Mouse (Mus musculus): Measurements from ENCODE around the gene Cryge. TPM values are rescaled to one million over a fixed set of nuclear protein-coding genes. Genes with fewer than 3 reads are reported as not detected.

Gene Cryge
- polyA plus RNA-seq, 1 experiment from 2014 or later = not detected

- Histone ChIP-seq H3K27me3 (no peaks in the 10 kb centered on the region), H3K36me3 (no peaks in the 10 kb centered on the region), H3K4me2 (no peak overlapping the region), H3K4me1 (replicated peaks) (no peaks in the 10 kb centered on the region), H3K4me3 (no peak overlapping the region), H3K9ac (no peak overlapping the region), H3K27ac (replicated peaks) (no peak overlapping the region), H3K9me3 (peaks cover 5% of the 10 kb centered on the region; the same call in 1 of the 2 replicates)
- ATAC-seq (ENCODE audit: low read depth) = no peak
- 64% methylated on average over 12 of the region's 12 CpGs for WGBS
These were observed 2.2 kb downstream of the Cryge start for GRCm38 (mm10) chr1:65048781-65049180.

GRCm38 (mm10) chr1:65046401-65047109 is 4.4 kb downstream of the Cryge start:
- ATAC-seq (ENCODE audit: low read depth) = no peak
- no peaks in the 10 kb centered on the region for H3K36me3 ChIP-seq
- peak overlapping the region; percentile 35 for H3K4me2 ChIP-seq
- H3K9ac ChIP-seq = no peak overlapping the region
- no peaks in the 10 kb centered on the region for H3K4me1 ChIP-seq (replicated peaks)
- H3K9me3 ChIP-seq = no peaks in the 10 kb centered on the region
- 37% methylated on average over 8 of the region's 8 CpGs for WGBS
- H3K27ac ChIP-seq (replicated peaks) = no peak overlapping the region
- H3K27me3 ChIP-seq = no peaks in the 10 kb centered on the region
- H3K4me3 ChIP-seq = no peak overlapping the region

GRCm38 (mm10) chr1:65043433-65043832 is 7.5 kb downstream of the Cryge start:
- Histone ChIP-seq H3K9me3 (no peaks in the 10 kb centered on the region), H3K27ac (replicated peaks) (no peak overlapping the region), H3K9ac (no peak overlapping the region), H3K4me2 (no peak overlapping the region), H3K36me3 (no peaks in the 10 kb centered on the region), H3K4me3 (no peak overlapping the region), H3K4me1 (replicated peaks) (no peaks in the 10 kb centered on the region), H3K27me3 (no peaks in the 10 kb centered on the region)
- whole genome bisulfite sequencing = 91% methylated on average over 2 of the region's 2 CpGs
- ATAC-seq (ENCODE audit: low read depth) = no peak

GRCm38 (mm10) chr1:65041837-65042236 is 9.1 kb downstream of the Cryge start:
- Histone ChIP-seq H3K9ac (no peak overlapping the region), H3K27ac (replicated peaks) (no peak overlapping the region), H3K4me3 (no peak overlapping the region), H3K27me3 (no peaks in the 10 kb centered on the region), H3K4me2 (no peak overlapping the region), H3K36me3 (no peaks in the 10 kb centered on the region), H3K4me1 (replicated peaks) (no peaks in the 10 kb centered on the region), H3K9me3 (no peaks in the 10 kb centered on the region)
- 95% methylated on average over 3 of the region's 3 CpGs for WGBS
- ATAC-seq (ENCODE audit: low read depth) = no peak

- 75% methylated on average over 6 of the region's 6 CpGs for WGBS
- Histone ChIP-seq H3K27me3 (no peaks in the 10 kb centered on the region), H3K9me3 (no peaks in the 10 kb centered on the region), H3K27ac (replicated peaks) (no peak overlapping the region), H3K9ac (no peak overlapping the region), H3K4me1 (replicated peaks) (no peaks in the 10 kb centered on the region), H3K4me2 (no peak overlapping the region), H3K36me3 (no peaks in the 10 kb centered on the region), H3K4me3 (no peak overlapping the region)
- no peak for ATAC-seq (ENCODE audit: low read depth)
These were observed 10.1 kb downstream of the Cryge start for GRCm38 (mm10) chr1:65040806-65041205.

- H3K4me1 ChIP-seq (replicated peaks) = no peaks in the 10 kb centered on the region
- ATAC-seq (ENCODE audit: low read depth) = no peak
These were observed 11.3 kb downstream of the Cryge start for GRCm38 (mm10) chr1:65039679-65040078.

GRCm38 (mm10) chr1:65037542-65037941 is 13.4 kb downstream of the Cryge start:
- H3K27me3 ChIP-seq = no peaks in the 10 kb centered on the region
- no peak for ATAC-seq (ENCODE audit: low read depth)
- H3K36me3 ChIP-seq = no peaks in the 10 kb centered on the region
- no peaks in the 10 kb centered on the region for H3K9me3 ChIP-seq
- no peaks in the 10 kb centered on the region for H3K4me1 ChIP-seq (replicated peaks)
- H3K4me2 ChIP-seq = no peak overlapping the region
- no peak overlapping the region for H3K9ac ChIP-seq
- H3K27ac ChIP-seq (replicated peaks) = no peak overlapping the region
- 80% methylated on average over 2 of the region's 2 CpGs for WGBS
- no peak overlapping the region for H3K4me3 ChIP-seq

More at GRCm38 (mm10) chr1:65039679-65040078, 11.3 kb downstream of the Cryge start:
- Histone ChIP-seq H3K27ac (replicated peaks) (no peak overlapping the region), H3K9me3 (no peaks in the 10 kb centered on the region), H3K36me3 (no peaks in the 10 kb centered on the region), H3K27me3 (no peaks in the 10 kb centered on the region), H3K4me2 (no peak overlapping the region), H3K9ac (no peak overlapping the region), H3K4me3 (no peak overlapping the region)
- WGBS = 82% methylated on average over 3 of the region's 3 CpGs

- Histone ChIP-seq H3K4me2 (no peak overlapping the region), H3K4me3 (no peak overlapping the region), H3K4me1 (replicated peaks) (no peaks in the 10 kb centered on the region), H3K36me3 (no peaks in the 10 kb centered on the region), H3K27me3 (no peaks in the 10 kb centered on the region), H3K27ac (replicated peaks) (no peak overlapping the region), H3K9me3 (no peaks in the 10 kb centered on the region), H3K9ac (no peak overlapping the region)
- ATAC-seq (ENCODE audit: low read depth) = no peak
- 42% methylated on average over 3 of the region's 3 CpGs for WGBS
These were observed 15.4 kb downstream of the Cryge start for GRCm38 (mm10) chr1:65035513-65035912.

GRCm38 (mm10) chr1:65032641-65033040 is 18.3 kb downstream of the Cryge start, which contains the start of gene Akr1cl:
TSS of gene Akr1cl (minus strand) at chr1:65032759.
- Histone ChIP-seq H3K36me3 (no peaks in the 10 kb centered on the region), H3K4me3 (no peak within 1 kb of the TSS), H3K9ac (no peak within 1 kb of the TSS), H3K27ac (replicated peaks) (no peak within 1 kb of the TSS), H3K9me3 (no peaks in the 10 kb centered on the region), H3K27me3 (no peaks in the 10 kb centered on the region), H3K4me1 (replicated peaks) (no peaks in the 10 kb centered on the region), H3K4me2 (no peak within 1 kb of the TSS)
- no peak for ATAC-seq (ENCODE audit: low read depth)

GRCm38 (mm10) chr1:65028206-65028605 is 22.7 kb downstream of the Cryge start:
- Histone ChIP-seq H3K27ac (replicated peaks) (no peak overlapping the region), H3K4me3 (no peak overlapping the region), H3K9me3 (no peaks in the 10 kb centered on the region), H3K4me1 (replicated peaks) (no peaks in the 10 kb centered on the region), H3K36me3 (no peaks in the 10 kb centered on the region), H3K27me3 (no peaks in the 10 kb centered on the region), H3K9ac (no peak overlapping the region), H3K4me2 (no peak overlapping the region)
- no peak for ATAC-seq (ENCODE audit: low read depth)
- 74% methylated on average over 9 of the region's 9 CpGs for WGBS

GRCm38 (mm10) chr1:65012726-65013125 is 38.2 kb downstream of the Cryge start:
- Histone ChIP-seq H3K9ac (no peak overlapping the region), H3K4me2 (no peak overlapping the region), H3K27me3 (no peaks in the 10 kb centered on the region), H3K27ac (replicated peaks) (no peak overlapping the region), H3K4me3 (no peak overlapping the region), H3K36me3 (no peaks in the 10 kb centered on the region), H3K9me3 (no peaks in the 10 kb centered on the region), H3K4me1 (replicated peaks) (no peaks in the 10 kb centered on the region)
- 83% methylated on average over 4 of the region's 4 CpGs for WGBS
- no peak for ATAC-seq (ENCODE audit: low read depth)

GRCm38 (mm10) chr1:65010153-65010552 is 40.8 kb downstream of the Cryge start:
- peak; percentile 75; the same call in 1 of the 2 replicates for ATAC-seq (ENCODE audit: low read depth)
- H3K4me2 ChIP-seq = no peak overlapping the region
- no peak overlapping the region for H3K4me3 ChIP-seq
- H3K27ac ChIP-seq (replicated peaks) = no peak overlapping the region
- 14% methylated on average over 9 of the region's 9 CpGs for WGBS
- H3K4me1 ChIP-seq (replicated peaks) = no peaks in the 10 kb centered on the region
- H3K27me3 ChIP-seq = no peaks in the 10 kb centered on the region
- H3K36me3 ChIP-seq = no peaks in the 10 kb centered on the region
- H3K9me3 ChIP-seq = no peaks in the 10 kb centered on the region
- H3K9ac ChIP-seq = no peak overlapping the region

- Histone ChIP-seq H3K9me3 (no peaks in the 10 kb centered on the region), H3K4me2 (no peak overlapping the region), H3K27ac (replicated peaks) (no peak overlapping the region), H3K36me3 (no peaks in the 10 kb centered on the region), H3K27me3 (no peaks in the 10 kb centered on the region), H3K4me1 (replicated peaks) (no peaks in the 10 kb centered on the region), H3K9ac (no peak overlapping the region), H3K4me3 (no peak overlapping the region)
- no peak for ATAC-seq (ENCODE audit: low read depth)
- 88% methylated on average over 6 of the region's 6 CpGs for WGBS
These were observed 45.4 kb downstream of the Cryge start for GRCm38 (mm10) chr1:65005575-65005974.

All from neural tube, embryonic 13.5 days (tissue).